Mouse (Mus musculus): Measurements from ENCODE around the gene Pmf1.
A peak's percentile ranks its signal among the peaks of the same experiment; 100 is the strongest.
"Not testable (repeated sequence)": the region's sequence is repeated elsewhere in the genome, so short reads cannot be mapped to it uniquely, and the experiment has no call there.

Pmf1 gene

DNA sequence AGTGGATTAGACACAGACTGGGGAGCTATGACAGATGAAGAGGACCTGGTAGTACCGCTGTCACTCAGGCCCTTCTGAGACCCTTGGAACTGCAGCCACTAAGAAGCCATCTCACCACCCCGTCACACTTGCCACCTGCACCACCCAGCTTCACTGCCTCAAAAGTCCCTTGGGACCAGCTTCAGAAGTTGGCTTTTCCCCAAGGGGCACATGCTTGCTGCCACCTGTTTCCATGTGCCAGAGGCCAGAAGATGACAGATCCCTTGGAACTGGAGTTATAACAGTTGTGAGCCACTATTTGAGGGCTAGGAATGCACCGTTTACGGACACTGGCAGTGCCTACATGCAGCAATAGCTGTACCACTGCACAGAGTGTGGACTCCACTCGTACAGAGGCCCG lies 14.8 kb downstream of the Pmf1 start:
- DNase-seq (ENCODE audit: low spot score) = peak; percentile 26

GRCm38 (mm10) chr3:88393776-88394375 lies 16.3 kb downstream of the Pmf1 start:
- DNase-seq (ENCODE audit: low spot score) = no peak

GRCm38 (mm10) chr3:88384364-88384763 lies 25.8 kb downstream of the Pmf1 start, which contains the start of gene Bglap:
TSS of gene Bglap (minus strand) at chr3:88384464.
- DNase-seq (ENCODE audit: low spot score) = no peak

- not testable (repeated sequence) for DNase-seq (ENCODE audit: low spot score)
Measured at GRCm38 (mm10) chr3:88382383-88382782, 27.7 kb downstream of the Pmf1 start.

DNA sequence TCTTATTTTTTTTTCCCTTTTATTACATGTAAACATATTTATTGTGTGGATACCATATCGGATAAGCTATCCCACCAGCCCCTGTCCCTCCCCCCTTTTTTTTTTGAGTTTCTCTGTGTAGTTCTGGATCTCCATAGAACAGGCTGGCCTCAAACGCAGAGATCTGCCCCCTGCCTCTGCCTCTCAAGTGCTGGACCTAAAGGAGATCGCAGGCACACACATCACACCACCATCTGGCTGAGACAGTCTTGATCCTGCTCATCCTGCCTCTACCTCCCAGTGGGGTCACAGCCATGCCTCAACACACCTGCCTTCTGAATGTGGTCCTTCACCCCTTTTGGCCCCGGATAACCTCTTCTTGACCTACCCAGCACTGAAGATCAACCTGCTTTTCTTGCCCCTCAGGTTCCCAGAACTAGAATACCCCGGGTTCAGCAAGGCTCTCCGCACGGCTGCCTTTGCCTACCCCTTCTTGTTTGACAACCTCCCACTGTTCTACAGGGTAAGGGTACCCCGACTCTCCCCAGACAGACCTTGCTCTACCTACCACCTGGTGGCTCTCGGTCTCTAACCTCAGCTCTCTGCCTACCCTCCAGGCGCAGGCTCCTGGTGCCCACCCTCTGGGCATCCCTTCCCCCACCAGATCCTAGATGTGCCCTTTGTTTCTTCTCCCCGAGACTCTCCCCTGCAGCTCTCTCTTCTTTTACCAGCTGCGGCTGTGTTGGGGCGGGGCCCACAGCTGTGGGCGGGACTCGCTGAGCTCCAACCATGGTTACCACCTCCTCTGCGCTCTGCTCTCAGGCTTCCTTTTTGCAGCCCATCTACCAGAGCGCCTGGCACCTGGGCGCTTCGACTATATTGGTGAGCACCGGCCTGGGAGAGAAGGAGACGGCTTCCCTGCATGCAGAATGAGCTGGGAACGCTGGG lies 28.5 kb downstream of the Pmf1 start:
- DNase-seq (ENCODE audit: low spot score) = not testable (repeated sequence)

DNA sequence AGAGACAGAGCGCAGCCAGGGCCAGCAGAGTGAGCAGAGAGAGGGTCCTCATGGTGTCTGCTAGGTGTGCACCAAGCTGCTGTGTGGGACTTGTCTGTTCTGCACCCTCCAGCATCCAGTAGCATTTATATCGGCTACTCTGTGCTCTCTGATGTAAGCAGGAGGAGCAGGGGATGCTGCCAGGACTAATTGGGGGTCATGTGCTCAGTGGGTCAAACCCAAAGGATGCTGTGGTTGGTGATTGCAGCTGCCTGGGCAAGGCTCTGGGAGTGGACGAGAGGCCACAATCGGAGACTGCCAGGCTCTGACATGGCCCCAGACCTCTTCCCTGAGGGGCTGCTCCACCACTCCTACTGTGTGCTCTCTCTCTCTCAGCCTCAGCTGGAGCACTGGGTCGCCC lies 31.5 kb downstream of the Pmf1 start, which contains the start of gene Bglap2:
Bglap2 (minus strand) TSS at position 101 of the 400 bp plus-strand sequence.
- DNase-seq (ENCODE audit: low spot score) = not testable (repeated sequence)

- not testable (repeated sequence) for DNase-seq (ENCODE audit: low spot score)
Measured at GRCm38 (mm10) chr3:88376644-88377043, 33.5 kb downstream of the Pmf1 start.

- not testable (repeated sequence) for DNase-seq (ENCODE audit: low spot score)
Measured at GRCm38 (mm10) chr3:88375750-88376626, 34.1 kb downstream of the Pmf1 start.

- DNase-seq (ENCODE audit: low spot score) = not testable (repeated sequence)
Measured at GRCm38 (mm10) chr3:88372643-88373042, 37.5 kb downstream of the Pmf1 start, which contains the start of gene Bglap3. TSS of gene Bglap3 (minus strand) at chr3:88372743.

DNA sequence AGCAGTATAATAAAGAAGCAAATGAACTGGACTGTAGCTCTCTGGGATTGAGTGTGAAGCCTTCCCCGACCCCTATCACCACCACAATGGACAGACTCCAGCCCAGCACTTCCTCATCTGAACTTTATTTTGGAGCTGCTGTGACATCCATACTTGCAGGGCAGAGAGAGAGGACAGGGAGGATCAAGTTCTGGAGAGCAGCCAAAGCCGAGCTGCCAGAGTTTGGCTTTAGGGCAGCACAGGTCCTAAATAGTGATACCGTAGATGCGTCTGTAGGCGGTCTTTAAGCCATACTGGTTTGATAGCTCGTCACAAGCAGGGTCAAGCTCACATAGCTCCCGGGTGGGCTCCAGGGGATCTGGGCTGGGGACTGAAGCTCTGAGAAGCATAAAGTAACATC lies 41.6 kb downstream of the Pmf1 start:
- not testable (repeated sequence) for DNase-seq (ENCODE audit: low spot score)

DNA sequence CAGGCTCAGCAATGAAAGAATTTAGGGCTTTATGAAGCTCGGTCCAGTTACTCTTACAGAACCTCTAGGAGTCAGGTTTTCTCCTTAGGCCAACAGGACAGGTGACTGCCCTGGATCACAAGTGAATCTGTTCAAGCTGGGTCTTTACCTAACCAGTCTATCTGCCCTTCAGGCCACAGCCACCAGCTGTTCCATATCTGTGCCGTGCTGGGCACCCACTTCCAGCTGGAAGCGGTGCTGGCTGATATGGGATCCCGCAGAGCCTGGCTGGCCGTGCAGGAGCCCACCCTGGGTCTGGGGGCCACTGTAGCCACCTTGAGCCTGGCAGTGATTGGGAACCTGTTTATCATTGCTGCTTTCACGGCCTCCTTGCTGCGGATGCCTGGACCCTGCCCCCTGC lies 42.6 kb downstream of the Pmf1 start:
- DNase-seq (ENCODE audit: low spot score) = not testable (repeated sequence)

GRCm38 (mm10) chr3:88366830-88367428 lies 43.2 kb downstream of the Pmf1 start:
- DNase-seq (ENCODE audit: low spot score) = peak; percentile 30

DNA sequence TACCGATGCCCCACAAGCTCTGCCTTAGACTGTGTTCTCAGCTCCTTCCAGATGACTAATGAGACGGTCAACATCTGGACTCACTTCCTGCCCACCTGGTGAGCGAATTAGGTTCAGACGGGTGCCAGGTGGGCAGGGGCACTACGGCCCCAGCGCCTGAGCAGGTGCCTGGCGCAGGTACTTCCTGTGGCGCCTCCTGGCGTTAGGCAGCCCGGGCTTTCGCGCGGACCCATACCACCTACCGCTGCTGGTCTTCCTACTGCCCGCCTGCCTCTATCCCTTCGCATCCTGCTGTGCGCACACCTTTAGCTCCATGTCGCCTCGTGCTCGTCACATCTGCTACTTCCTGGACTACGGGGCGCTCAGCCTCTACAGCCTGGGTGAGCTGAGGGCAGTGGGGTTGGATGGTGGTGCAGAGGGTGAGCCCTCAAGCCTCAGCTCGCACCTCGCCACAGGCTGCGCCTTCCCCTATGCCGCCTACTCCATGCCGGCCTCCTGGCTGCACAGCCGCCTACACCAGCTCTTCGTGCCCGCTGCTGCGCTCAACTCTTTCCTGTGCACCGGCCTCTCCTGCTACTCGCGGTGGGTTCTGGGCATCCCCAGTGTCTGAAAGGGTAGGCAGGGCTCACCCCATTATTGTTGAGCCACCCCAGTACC lies 44.3 kb downstream of the Pmf1 start:
- DNase-seq (ENCODE audit: low spot score) = no peak

- peak; percentile 41 for DNase-seq (ENCODE audit: low spot score)
Measured at GRCm38 (mm10) chr3:88364337-88364736, 45.8 kb downstream of the Pmf1 start, which contains the start of gene Paqr6. TSS of gene Paqr6 (plus strand) at chr3:88364584.

DNA sequence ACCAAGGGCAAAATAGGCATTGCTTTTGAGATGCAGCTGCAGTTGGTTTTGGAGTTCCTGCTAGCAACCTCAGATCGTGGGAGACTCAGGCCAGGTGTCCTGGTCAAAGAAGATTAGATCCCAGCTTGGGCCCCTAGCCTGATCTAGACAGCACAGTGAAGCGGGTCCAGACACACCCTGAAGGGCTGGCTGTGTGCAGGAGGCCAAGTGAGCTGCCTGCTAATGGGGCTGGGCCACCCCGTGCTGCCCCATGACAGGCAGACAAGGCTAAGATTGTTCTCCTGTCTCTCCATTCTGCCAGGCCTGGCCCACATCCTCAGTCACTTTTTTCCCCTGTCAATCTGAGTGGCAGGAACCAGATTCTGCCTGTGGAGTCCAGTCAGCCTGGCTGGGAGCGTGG lies 46.4 kb downstream of the Pmf1 start:
- peak; percentile 26 for DNase-seq (ENCODE audit: low spot score)

GRCm38 (mm10) chr3:88361612-88362313 lies 48.4 kb downstream of the Pmf1 start:
- no peak for DNase-seq (ENCODE audit: low spot score)

- DNase-seq (ENCODE audit: low spot score) = no peak
Measured at GRCm38 (mm10) chr3:88361096-88361495, 49.0 kb downstream of the Pmf1 start.

- DNase-seq (ENCODE audit: low spot score) = no peak
Measured at GRCm38 (mm10) chr3:88359989-88360388, 50.1 kb downstream of the Pmf1 start.

GRCm38 (mm10) chr3:88359584-88359983 lies 50.5 kb downstream of the Pmf1 start:
- DNase-seq (ENCODE audit: low spot score) = no peak

Measured in spleen, adult 12 weeks (tissue).